Mouse (Mus musculus) MEL (cell line): ENCODE data around the gene Cab39l.

Source experiments
- GATA1 ChIP-seq: IDR thresholded peaks from 2 replicates; pipeline ENCODE4 v1.6.1; 2011; ENCODE audit warnings: low read depth, low read length, improper control_type of control experiment
- MAX ChIP-seq: IDR thresholded peaks from 2 replicates; pipeline ENCODE4 v1.6.1; 2011; ENCODE audit warnings: low read length, improper control_type of control experiment

- TF ChIP-seq GATA1 (no peak), MAX (no peak)
These were observed 187.1 kb downstream of the Cab39l start for GRCm38 (mm10) chr14:59627823-59628222.
